Mouse (Mus musculus): ENCODE data around the gene Tlr13. TPM values are rescaled to one million over a fixed set of nuclear protein-coding genes. Genes with fewer than 3 reads are reported as not detected.
A peak's percentile ranks its signal among the peaks of the same experiment; 100 is the strongest.
"Not testable (repeated sequence)": the region's sequence is repeated elsewhere in the genome, so short reads cannot be mapped to it uniquely, and the experiment has no call there.

Tlr13 gene
- total and polyA plus RNA-seq, 3 experiments = 0.57 to 1.8 (median 1.7) TPM

DNA sequence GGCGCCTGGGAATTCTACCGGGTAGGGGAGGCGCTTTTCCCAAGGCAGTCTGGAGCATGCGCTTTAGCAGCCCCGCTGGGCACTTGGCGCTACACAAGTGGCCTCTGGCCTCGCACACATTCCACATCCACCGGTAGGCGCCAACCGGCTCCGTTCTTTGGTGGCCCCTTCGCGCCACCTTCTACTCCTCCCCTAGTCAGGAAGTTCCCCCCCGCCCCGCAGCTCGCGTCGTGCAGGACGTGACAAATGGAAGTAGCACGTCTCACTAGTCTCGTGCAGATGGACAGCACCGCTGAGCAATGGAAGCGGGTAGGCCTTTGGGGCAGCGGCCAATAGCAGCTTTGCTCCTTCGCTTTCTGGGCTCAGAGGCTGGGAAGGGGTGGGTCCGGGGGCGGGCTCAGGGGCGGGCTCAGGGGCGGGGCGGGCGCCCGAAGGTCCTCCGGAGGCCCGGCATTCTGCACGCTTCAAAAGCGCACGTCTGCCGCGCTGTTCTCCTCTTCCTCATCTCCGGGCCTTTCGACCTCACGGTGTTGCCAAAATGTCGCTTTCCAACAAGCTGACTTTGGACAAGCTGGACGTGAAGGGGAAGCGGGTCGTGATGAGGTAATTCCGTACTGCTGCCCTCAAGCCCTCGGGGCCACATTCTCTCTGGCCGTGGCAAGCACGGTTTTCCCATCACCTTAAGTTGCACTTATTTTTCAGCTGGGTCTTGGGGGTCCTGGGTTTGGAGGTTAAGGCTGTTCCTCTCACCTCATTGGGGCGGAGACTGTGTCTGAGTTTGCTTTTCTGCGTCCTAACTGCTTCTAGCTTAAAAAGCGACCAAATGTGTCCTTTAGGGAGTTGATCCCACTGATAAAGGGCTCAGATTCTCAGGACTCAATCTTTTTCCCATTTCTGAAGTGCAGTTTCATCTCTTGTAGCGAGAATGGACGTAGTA lies 44.0 kb downstream of the Tlr13 start, which contains the start of gene Pgk1:
Gene Pgk1 (plus strand): TSS at position 388 of the 937 bp plus-strand sequence.
- H3K27me3 ChIP-seq (ENCODE audit: control insufficient read depth, insufficient read depth, low read length) = no peaks in the 10 kb centered on the region
- peak within 1 kb of the TSS; percentile 84 for H3K27ac ChIP-seq
- peaks cover 14% of the 10 kb centered on the region for H3K36me3 ChIP-seq (ENCODE audit: control insufficient read depth, insufficient read depth, low read length)
- peak; percentile 80 to 94 for DNase-seq
- TF ChIP-seq EP300 (IDR thresholded peaks at IDR 0.05; ENCODE audit: insufficient read depth, low read depth, low read length) (0 out of 2 replicates have a peak, but pooled peaks have one; percentile 32), POLR2A (IDR thresholded peaks at IDR 0.05; ENCODE audit: insufficient read depth, low read depth, low read length) (peak; percentile 59), CTCF (IDR thresholded peaks at IDR 0.05) (peak; percentile 38)
- WGBS = 10% methylated on average over 55 of the region's 55 CpGs
- no peaks in the 10 kb centered on the region; the same call in 1 of the 2 replicates for H3K79me2 ChIP-seq (replicated peaks; ENCODE audit: control insufficient read depth, insufficient read depth, low read length)
- H3K9ac ChIP-seq (ENCODE audit: low read depth, low read length) = peak within 1 kb of the TSS; percentile 35
- intact Hi-C loops (cut with DNase I) = loop anchor here (5.0 to 10.0 kb wide), 2 partner anchors 160 to 262 kb away; partner anchors contain the start of genes Atp7a and Atrx
- H3K4me1 ChIP-seq (ENCODE audit: control insufficient read depth, insufficient read depth, low read length) = peaks cover 6% of the 10 kb centered on the region
- peak within 1 kb of the TSS; percentile 51 for H3K4me3 ChIP-seq

- DNase-seq = peak; percentile 23 to 42
- peak overlapping the region; percentile 75 for H3K27ac ChIP-seq
- H3K4me3 ChIP-seq = peak overlapping the region; percentile 51
- intact Hi-C loops (cut with DNase I) = loop anchor here (5.0 to 10.0 kb wide), 2 partner anchors 160 to 263 kb away; partner anchors contain the start of genes Atp7a and Atrx
- H3K9ac ChIP-seq (ENCODE audit: low read depth, low read length) = peak overlapping the region; percentile 35
- H3K79me2 ChIP-seq (replicated peaks; ENCODE audit: control insufficient read depth, insufficient read depth, low read length) = no peaks in the 10 kb centered on the region; the same call in 1 of the 2 replicates
- peaks cover 14% of the 10 kb centered on the region for H3K36me3 ChIP-seq (ENCODE audit: control insufficient read depth, insufficient read depth, low read length)
- peaks cover 6% of the 10 kb centered on the region for H3K4me1 ChIP-seq (ENCODE audit: control insufficient read depth, insufficient read depth, low read length)
- no peaks in the 10 kb centered on the region for H3K27me3 ChIP-seq (ENCODE audit: control insufficient read depth, insufficient read depth, low read length)
- no peak for TF ChIP-seq POLR2A (IDR thresholded peaks at IDR 0.05; ENCODE audit: insufficient read depth, low read depth, low read length)
- TF ChIP-seq CTCF (IDR thresholded peaks at IDR 0.05) = no peak
- TF ChIP-seq EP300 (IDR thresholded peaks at IDR 0.05; ENCODE audit: insufficient read depth, low read depth, low read length) = no peak
- WGBS = 17% methylated on average over 12 of the region's 12 CpGs
Observed at GRCm38 (mm10) chrX:106187737-106188136, 44.7 kb downstream of the Tlr13 start.

- Histone ChIP-seq H3K36me3 (ENCODE audit: control insufficient read depth, insufficient read depth, low read length) (peaks cover 14% of the 10 kb centered on the region), H3K79me2 (replicated peaks; ENCODE audit: control insufficient read depth, insufficient read depth, low read length) (no peaks in the 10 kb centered on the region; the same call in 1 of the 2 replicates), H3K9ac (ENCODE audit: low read depth, low read length) (no peak overlapping the region), H3K4me3 (no peak overlapping the region), H3K27me3 (ENCODE audit: control insufficient read depth, insufficient read depth, low read length) (no peaks in the 10 kb centered on the region), H3K27ac (no peak overlapping the region), H3K4me1 (ENCODE audit: control insufficient read depth, insufficient read depth, low read length) (peaks cover 6% of the 10 kb centered on the region)
- WGBS = 28% methylated on average over 5 of the region's 5 CpGs
- intact Hi-C loops (cut with DNase I) = loop anchor here (5.0 to 10.0 kb wide), 2 partner anchors 162 to 265 kb away; partner anchors contain the start of genes Atp7a and Atrx
- TF ChIP-seq CTCF (IDR thresholded peaks at IDR 0.05) = no peak
- TF ChIP-seq POLR2A (IDR thresholded peaks at IDR 0.05; ENCODE audit: insufficient read depth, low read depth, low read length) = no peak
- TF ChIP-seq EP300 (IDR thresholded peaks at IDR 0.05; ENCODE audit: insufficient read depth, low read depth, low read length) = no peak
- DNase-seq = no peak
Observed at GRCm38 (mm10) chrX:106189356-106189755, 46.4 kb downstream of the Tlr13 start.

DNA sequence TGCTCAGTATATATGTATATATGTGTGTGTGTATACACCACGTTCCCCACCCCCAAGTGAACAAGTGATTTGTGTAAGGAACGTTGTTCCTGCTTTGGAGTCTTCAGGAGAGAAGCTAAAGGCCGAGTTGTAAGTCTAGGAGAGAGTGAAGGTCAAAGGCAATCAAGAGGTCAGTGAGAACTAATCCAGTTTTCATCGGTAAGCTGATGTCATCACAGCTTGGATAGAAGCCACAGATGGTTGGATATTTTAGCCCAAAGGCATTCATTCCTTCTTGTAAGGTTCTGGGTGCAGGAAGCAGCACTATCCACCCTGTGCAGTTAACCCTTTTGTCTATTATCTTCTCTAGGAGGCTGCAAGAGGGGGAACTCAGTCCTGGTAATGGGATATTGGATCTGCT lies 47.1 kb downstream of the Tlr13 start:
- Histone ChIP-seq H3K36me3 (ENCODE audit: control insufficient read depth, insufficient read depth, low read length) (peaks cover 14% of the 10 kb centered on the region), H3K27ac (no peak overlapping the region), H3K27me3 (ENCODE audit: control insufficient read depth, insufficient read depth, low read length) (no peaks in the 10 kb centered on the region), H3K9ac (ENCODE audit: low read depth, low read length) (no peak overlapping the region), H3K4me1 (ENCODE audit: control insufficient read depth, insufficient read depth, low read length) (peaks cover 6% of the 10 kb centered on the region), H3K79me2 (replicated peaks; ENCODE audit: control insufficient read depth, insufficient read depth, low read length) (no peaks in the 10 kb centered on the region; the same call in 1 of the 2 replicates), H3K4me3 (no peak overlapping the region)
- no peak for DNase-seq
- intact Hi-C loops (cut with DNase I) = no loop called here
- no peak for TF ChIP-seq CTCF (IDR thresholded peaks at IDR 0.05)
- TF ChIP-seq EP300 (IDR thresholded peaks at IDR 0.05; ENCODE audit: insufficient read depth, low read depth, low read length) = no peak
- TF ChIP-seq POLR2A (IDR thresholded peaks at IDR 0.05; ENCODE audit: insufficient read depth, low read depth, low read length) = no peak
- 29% methylated on average over 4 of the region's 4 CpGs for WGBS

GRCm38 (mm10) chrX:106194361-106194760 lies 51.4 kb downstream of the Tlr13 start:
- H3K27me3 ChIP-seq (ENCODE audit: control insufficient read depth, insufficient read depth, low read length); H3K4me3 ChIP-seq; intact Hi-C loops (cut with DNase I); DNase-seq; H3K79me2 ChIP-seq (replicated peaks; ENCODE audit: control insufficient read depth, insufficient read depth, low read length); H3K36me3 ChIP-seq (ENCODE audit: control insufficient read depth, insufficient read depth, low read length); H3K27ac ChIP-seq; H3K9ac ChIP-seq (ENCODE audit: low read depth, low read length); H3K4me1 ChIP-seq (ENCODE audit: control insufficient read depth, insufficient read depth, low read length): not testable (repeated sequence)
- WGBS = 72% methylated on average over 6 of the region's 6 CpGs

DNA sequence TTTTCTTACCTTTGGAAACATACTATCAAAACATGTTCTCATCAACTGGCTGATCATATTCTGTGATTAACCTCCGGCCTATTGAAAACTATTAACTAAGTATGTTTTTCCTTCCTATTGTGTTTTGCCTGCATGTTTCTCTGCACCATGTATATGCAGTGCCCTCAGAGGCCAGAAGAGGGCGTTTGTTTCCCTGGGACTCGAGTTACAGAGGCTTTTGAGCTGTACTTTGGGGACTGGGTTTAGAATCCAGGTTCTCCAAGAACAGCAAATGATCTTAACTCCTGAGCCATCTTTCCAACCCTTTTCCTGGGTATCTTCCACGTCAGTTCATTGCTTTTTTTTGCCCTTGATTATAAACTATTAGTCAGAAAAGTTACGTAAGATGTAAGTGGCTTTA lies 54.3 kb downstream of the Tlr13 start:
- Histone ChIP-seq H3K9ac (ENCODE audit: low read depth, low read length) (no peak overlapping the region), H3K4me1 (ENCODE audit: control insufficient read depth, insufficient read depth, low read length) (no peaks in the 10 kb centered on the region), H3K27ac (no peak overlapping the region), H3K4me3 (no peak overlapping the region), H3K79me2 (replicated peaks; ENCODE audit: control insufficient read depth, insufficient read depth, low read length) (no peaks in the 10 kb centered on the region), H3K27me3 (ENCODE audit: control insufficient read depth, insufficient read depth, low read length) (no peaks in the 10 kb centered on the region), H3K36me3 (ENCODE audit: control insufficient read depth, insufficient read depth, low read length) (peaks cover 4% of the 10 kb centered on the region)
- DNase-seq = no peak
- TF ChIP-seq EP300 (IDR thresholded peaks at IDR 0.05; ENCODE audit: insufficient read depth, low read depth, low read length) (no peak), CTCF (IDR thresholded peaks at IDR 0.05) (peak; percentile 53)
- WGBS = 64% methylated on average over 5 of the region's 5 CpGs
- intact Hi-C loops (cut with DNase I) = no loop called here

Measured in heart, adult 2 months (tissue).